Mouse (Mus musculus) c-Kit-positive CD71-positive TER-119-negative erythroid progenitor cells, embryonic 14.5 days (primary cell): ENCODE results near the gene Ube2f.
A peak's percentile ranks its signal among the peaks of the same experiment; 100 is the strongest.

Experiments
- DNase-seq: peaks from one replicate; pipeline ENCODE4 v3.0.0-alpha.2; 2013; ENCODE audit warnings: low read depth

Ube2f gene

DNA sequence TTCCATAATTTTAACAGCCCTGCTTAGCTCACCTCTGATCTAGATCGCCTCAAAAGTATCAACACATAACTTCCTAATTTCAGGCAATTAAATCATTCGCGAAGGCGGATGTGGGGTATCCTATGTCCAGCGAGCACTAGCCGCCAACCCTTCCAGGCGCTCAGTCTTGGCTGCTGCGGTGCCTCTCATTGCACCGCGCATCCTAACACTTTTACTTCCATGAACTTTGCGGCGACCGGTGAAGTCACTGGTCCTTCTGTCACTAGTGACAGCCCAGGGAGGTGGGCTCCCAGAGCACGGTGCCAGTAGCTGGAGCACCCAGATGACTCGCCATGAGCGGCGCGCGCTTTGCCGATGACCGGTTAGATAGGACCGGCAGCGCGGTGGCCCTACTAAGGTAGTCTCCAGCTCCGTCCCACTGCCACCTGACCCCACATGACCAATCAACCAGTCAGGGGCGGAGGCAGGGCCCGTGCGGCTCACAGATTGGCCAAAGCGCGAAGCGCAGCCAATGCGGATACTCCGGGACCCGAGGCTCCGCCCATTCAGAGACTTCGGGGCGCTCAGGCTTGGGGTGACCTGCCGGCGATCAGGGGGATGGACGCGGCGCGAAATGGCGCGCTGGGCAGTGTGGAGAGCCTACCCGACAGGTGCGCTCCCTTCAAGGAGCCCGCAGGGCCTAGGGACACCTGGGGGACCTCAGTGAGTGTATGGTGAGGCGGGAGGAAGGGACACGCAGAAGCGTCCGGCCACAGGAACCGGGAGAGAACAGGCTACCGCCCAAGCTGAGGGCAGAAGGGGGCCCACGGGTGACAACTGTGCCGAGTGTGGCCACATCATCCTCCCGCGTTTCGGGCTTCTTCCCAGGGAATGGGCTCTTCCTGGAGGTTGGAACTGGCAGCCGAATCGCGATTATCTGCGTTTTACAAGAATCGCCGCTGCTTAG lies 48.0 kb downstream of the Ube2f start, which contains the start of gene Scly:
TSS of gene Scly (plus strand) at position 540 of the 946 bp plus-strand sequence.
- peak; percentile 96 for DNase-seq

DNA sequence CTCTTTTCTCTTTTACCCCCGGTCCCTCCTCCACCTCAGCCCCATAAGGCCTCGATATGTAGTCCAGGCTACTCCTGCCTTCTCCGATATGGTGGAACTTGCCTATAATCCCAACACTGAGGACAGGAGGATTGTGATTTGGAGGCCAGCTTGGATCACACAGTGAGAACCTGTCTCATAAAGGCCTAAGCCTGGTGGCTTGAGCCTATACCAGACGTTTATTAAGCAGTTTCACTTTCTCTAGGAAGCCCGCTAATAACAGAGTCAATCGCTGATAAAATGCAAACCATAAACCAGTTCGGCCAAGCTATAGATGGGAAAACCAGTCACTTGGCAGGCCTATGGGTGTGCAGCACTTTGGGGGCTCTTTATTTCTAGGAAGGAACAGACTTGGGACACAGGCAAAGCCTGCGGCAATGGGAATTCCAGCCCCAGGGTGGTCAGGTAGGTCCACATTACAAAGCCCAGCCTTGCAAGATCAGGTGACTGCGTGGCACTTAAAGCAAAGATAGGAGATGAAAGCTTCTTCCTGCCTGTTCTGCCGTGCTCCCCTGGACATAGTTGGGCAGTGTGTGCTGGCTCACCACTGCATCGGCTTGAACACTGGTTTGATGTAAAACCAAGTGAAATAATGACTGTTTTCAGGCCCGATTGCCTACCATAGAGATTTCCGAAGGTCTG lies 49.1 kb downstream of the Ube2f start:
- no peak for DNase-seq

DNA sequence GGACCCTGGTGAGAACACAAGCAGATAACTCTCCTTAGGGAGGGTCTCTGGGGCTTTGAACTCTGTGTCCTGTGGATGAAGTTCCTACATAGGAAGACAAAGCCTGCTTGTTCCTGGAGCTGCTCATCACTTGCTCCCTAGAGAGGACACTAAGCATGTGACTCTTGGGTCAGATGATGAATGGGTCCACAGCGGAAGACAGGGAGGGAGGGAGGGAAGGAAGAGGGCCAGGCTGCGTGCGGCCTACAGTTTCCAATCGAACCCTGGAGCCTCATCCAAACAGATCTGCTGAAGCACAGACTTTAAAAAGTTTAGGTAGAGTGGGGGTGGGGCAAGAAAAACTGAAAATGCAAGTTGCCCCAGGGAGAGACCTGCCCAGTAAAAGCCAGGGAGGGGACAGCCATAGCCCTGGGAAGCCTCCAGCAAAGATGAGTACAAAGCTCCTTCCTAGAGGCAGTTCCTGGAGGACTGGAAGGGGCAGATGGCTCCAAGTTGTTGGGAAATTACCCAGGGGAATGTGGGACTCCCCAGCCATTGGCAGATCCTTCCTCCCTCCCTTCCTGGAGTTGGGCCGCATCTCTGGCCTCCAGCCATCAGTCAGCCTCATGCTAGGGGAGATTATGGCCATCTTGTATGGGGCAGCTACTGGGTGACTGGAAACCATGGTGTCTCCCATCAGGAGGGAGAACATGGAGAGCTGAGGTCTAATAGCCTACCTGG lies 49.8 kb downstream of the Ube2f start:
- DNase-seq: no peak

DNA sequence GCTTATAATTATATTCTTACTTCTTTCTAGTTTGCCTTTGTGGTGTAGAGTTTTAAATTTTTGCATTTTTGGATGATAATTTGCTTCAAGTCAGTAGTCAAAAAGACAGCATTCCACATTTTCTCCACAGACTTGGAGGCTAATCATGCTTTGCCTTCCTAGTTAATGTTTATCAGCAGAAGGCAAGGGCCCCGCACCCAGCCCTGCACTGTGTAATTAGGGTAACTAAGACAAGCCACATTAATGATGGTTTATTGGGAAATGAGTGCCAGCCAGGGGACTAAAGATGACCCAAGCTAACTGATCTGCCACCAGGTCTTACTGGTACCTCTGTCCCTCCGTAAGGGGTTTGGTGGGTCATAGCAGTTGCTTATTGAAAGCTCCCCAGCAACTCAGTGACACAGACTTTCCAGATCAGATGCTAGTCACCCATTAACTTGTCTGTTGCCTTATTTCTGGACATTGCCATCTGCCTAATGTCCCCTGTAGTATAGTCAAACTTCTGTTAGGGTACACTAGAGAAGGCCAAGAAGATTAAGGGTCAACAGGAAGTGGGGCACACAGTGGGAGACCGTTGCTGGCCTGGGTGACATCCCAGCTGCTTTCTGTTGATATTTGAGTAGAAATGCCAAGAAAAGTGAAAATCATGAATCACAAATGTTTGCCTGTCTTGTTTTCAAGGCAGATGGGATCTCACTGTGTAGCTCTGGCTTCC lies 51.3 kb downstream of the Ube2f start:
- DNase-seq: no peak

DNA sequence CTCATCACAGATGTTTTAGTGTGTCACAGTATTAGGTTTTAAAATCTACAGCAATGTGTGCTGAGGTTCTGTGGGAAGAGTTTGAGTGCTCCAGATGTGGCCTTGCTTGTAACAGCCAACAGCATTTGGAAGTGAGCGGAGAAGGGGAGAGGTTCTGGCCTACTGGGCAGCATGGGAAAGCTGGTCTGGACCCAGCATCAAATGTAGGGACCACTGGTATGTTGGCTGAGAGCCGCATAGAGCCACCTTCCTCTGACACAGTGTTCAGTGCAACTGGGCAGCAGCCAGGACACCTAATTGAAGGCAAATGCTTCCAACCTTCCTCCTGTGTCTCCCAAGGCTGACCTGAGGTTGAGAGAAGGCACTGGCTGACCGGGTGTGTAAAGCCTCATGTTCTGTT lies 51.9 kb downstream of the Ube2f start:
- DNase-seq: no peak

DNA sequence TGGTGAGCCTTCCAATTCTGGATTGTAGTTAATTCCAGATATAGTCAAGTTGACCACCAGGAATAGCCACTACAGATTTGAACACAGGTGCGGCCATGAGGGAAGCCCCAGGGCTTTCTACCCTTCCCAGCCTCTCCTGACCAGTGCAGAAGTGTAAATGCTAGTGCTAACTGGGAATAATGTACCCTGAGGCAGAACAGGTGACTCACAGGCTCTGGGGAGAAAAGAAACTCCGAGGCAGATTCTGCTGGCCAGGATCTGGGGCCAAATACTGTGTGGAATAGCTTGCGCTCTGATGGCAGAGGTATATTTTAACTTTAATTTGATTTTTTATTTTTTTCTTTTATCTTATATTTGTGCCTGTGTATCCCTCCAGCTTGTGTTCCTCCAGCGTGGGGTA lies 54.5 kb downstream of the Ube2f start:
- no peak for DNase-seq

DNA sequence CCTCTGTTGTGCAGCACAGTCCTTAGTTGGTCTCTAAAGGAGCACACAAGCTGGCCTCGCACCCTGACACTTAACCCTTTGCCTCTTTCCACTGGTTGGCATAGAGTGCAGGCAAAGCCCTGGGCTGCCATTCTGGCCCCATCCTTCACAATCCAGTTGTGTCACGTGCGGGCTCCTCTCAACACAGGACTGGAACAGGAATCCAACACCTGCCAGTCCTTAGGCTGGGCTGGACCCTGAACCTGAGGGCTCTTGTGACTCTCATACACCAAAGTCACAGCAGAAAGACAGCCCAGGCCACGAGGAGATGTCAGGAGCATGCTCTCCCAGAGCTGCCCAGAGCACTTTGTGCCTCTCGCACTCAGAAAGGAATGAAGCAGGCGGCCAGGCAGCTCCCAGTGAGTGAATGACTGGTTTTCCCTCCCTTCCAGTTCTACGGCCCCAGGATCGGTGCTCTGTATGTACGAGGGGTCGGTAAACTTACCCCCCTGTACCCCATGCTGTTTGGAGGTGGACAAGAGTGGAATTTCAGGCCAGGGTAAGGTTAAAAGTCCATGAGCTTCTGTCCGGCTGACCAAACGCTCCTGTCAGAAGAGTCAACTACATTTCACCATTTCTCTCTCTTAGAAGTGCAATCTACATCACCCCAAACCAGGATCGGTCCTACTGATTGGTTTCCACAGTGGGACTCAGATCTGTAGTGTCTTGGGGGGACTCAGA lies 59.4 kb downstream of the Ube2f start:
- DNase-seq: no peak

DNA sequence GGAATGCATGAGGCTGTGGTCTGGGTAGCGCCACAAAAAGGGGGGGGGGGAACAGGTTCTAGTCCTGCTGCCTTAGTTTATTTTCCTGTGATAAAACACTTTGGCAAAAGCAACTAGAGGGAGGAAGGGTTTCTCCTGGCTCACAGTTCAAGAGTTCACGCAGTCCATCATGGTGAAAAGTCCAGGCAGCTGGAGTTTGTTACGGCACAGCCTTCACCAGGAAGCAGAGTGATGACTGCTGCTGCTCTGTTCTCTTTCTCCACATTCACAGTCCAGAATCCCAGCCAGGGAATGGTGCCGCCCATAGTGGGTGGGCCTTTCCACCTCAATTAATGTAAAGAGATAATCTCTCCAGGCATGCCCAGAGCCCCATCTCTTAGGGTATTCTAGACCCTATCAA lies 62.2 kb downstream of the Ube2f start:
- DNase-seq: no peak

DNA sequence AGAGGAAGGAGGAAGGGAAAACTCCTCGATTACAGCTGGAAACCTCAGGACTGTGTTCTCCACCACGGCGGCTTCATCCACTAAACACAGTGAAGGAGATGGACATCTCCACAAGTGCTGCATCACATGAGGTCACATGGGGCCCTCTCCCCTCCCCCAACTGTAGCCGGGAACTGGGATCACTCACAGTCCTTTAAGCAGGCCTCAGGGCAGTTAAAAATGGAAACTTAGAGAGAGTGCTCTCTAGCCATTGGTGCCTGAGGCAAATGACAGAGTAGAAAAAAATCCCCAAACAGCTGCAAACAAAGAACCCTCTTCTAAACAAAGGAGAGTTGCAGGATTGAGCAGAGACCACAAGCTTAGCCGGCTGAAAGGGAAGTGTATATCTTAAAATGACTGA lies 63.1 kb downstream of the Ube2f start:
- no peak for DNase-seq

DNA sequence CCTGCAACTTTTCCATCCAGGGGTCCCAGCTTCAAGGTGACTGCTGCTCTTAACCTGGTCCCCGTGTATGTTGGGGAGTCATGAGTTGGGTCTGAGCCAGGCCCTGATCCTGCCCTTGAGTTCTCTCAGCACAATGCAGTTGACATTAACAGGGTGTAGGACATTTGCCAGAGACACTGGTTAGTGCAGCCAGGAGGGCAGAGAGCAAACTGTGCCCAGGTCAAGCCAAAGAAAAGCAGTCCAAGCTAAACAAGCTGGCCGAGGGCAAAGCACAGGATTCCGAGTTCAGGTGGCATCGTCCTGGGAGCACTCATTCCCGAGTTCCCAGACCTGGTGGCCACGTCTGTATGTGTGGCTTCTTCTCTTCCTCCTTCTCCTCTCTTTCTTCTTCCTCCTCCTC lies 67.6 kb downstream of the Ube2f start:
- DNase-seq: no peak

DNA sequence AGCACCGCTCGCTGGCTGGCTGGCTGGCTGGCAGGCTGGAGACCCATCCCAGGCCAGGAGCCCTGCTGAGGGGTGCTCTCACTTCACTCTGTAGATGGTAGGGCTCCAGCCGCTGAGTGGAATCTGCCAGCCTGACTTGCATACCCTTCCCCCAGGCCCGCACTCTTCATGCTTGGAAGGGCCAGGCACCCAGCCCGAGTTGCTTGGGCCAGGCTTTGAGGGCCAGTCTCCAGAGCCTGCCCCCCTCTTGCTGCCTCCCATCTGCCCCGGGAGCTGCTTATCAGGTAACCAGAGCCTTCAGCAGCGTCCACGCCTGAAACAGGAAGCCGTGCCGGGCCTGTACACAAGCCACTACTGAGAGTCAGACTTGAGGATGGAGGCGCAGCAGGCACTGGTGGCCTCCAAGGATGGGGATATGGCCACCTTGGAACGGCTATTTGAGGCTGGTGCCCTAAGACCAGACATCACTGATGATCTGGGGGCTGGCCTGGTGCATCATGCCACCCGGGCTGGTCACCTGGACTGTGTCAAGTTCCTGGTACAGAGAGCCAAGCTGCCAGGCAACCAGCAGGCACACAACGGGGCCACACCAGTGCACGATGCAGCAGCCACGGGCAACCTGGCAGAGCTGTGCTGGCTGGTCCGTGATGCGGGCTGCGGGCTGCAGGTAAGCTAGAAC lies 71.8 kb downstream of the Ube2f start, which contains the start of gene Espnl:
TSS of gene Espnl (plus strand) at position 316 of the 679 bp plus-strand sequence.
- DNase-seq: no peak

DNA sequence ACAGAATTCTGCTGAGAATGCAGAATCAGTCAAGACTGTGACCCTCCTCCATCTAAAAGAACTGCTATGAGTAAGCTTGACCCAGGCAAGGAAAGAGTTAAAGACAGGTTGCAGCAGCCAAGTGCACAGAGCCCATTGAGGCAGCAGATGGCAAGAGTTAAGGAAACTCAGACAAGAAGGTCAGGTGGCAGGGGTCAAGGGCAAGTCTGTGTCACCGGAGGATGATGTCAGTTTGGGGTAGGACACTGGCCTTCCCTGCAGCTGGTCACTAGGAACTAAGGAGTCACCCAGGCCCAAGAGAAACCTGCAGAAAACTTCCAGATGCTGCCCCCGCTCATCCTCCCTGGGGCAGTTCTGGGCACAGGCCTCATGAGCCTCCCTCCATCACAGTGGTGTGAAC lies 74.5 kb downstream of the Ube2f start:
- DNase-seq: no peak

DNA sequence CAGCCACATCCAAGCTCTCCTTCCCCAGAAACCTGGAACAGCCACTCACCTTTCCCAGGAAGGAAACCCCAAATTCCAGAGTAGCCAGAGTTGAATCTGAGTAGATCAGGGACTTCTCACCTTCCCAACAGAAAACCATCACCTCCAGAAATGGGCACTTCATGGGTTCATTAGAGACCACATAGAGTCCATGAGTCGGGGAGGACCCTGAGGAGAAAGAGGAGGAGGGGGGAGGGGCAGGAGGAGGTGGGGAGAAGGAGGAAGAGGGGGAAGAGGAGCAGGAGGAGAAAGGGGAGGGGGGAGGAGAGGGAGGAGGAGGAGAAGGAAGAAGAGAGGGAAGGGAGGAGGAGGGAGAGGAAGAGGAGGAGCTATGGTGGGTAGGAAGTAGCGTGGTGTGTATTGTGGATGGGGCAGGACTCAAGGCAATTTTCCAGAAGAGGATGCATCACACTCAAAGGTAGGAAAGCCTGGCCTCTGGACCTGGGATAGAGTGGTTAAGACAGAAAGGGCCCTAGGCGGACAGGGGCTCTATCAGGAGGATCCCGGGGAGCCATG lies 75.5 kb downstream of the Ube2f start:
- DNase-seq: no peak

DNA sequence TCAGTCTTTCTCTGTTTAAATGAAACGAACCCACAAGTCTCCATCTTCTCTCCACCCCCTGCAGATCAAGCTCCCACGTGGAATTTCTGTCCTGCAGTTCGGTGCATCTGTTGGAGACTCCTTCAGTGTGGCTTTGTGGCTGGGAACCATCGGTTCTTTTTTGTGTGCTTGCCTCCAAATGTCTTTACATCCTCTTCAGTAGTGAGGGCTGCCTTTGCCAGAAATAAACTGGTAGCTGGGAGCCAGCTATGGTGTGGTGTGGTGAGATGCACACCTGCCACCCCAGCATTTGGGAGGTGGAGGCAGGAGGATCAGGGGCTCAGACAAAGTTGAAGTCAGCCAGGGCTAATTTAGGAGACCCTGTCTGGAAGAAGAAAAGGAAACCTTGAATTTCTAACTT lies 82.0 kb downstream of the Ube2f start:
- DNase-seq: no peak

DNA sequence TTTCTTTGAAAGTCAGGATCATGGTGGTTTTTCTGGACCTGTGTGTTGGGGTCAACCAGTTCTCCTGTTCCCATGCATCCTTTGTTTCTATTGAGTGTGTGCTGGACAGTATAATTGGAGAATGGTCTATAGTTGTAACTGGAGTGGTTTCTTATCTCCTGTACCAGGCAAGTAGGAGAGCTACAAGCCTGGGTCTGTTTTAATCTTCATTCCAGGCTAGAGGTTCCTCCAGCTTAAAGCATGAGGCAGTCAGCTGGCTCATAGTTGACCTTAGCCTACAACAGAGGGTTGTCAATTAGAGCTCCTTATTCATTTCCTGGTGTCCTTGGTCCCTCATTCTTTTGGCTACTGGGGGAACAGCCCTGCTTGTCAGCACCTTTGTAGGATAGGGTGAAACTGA lies 83.5 kb downstream of the Ube2f start:
- no peak for DNase-seq

DNA sequence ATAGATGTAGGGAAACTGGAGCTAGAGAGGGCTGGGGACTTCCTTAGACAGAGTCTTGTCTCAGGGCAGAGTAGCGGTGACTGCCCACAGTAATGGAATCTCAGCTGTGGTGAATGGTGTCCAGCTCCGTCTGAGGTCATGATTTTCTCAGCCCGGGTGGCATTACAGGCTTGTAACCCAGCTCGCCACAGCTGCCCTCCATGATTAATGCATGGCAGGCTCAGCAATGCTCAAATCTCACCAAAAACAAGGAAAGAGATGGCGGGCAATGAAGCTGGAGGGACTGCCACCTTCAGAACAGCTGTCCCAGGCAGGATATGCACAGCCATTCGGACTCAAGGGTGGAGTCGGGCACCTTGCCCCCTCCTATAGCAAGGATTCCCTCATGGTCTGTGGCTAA lies 87.3 kb downstream of the Ube2f start:
- DNase-seq: no peak
